Mouse (Mus musculus): ENCODE data around the gene Tecrl. TPM values are rescaled to one million over a fixed set of nuclear protein-coding genes. Genes with fewer than 3 reads are reported as not detected.

Tecrl gene
- not detected in 2 replicates for total RNA-seq (2017)

DNA sequence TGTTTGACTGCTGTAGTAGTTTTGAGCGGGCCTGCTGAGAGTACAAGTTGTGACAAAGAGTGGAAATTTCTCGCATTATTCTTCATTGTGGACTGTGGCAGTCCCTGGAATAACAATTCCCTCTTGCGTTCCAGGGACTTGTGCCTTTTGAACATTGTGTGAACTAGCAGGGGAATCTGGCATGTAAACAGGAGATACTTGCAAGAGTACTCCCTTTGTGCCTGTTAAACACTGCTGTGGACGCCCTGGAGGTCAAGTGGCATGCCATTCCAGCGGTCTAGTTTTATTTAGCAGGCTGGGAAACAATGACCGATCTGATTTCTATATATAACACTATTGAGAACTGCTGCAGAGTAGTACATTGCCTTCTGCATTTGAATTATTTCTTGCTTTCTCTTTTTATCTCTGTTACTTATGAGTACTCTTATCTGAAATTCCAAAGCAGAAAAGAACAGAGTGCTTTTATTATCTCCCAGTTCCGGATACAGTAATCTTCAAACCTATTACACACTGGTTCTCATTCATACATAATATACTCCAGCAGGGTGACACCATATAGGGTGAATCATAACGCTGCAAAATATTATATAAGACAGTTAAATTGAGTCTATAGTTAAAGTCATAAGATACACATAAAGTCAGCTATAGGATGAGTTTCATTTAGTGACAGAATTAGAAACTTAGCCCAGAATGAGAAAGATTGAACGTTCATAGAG, at the start of gene Tecrl:
Gene Tecrl, minus strand, starts transcription at position 350 of the 716 bp plus-strand sequence.
- no peak for ATAC-seq (ENCODE audit: extremely low read depth, insufficient number of reproducible peaks, low FRiP score, poor library complexity, severe bottlenecking)

GRCm38 (mm10) chr5:83385021-83385420, 30.0 kb upstream of the Tecrl start:
- no peak for ATAC-seq (ENCODE audit: extremely low read depth, insufficient number of reproducible peaks, low FRiP score, poor library complexity, severe bottlenecking)

DNA sequence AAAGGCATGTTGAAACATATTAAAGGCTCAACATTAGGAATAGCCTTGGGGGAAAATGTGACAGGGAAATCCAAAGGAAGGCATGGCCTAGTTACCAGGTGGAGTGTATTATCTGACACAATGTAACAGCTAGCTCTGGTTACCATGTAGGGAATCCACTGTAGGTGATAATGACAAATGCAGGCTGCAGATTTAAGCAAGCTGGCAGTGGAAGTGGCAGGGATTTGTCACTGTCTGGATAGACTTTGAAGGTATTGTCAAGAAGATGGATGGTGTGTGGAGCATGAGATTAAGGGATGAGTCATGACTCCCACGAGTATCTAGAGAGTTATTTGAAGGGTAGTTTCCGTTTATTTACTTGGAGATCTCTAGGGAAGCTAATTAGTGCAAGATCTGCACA, 3.4 kb downstream of the Tecrl start:
- ATAC-seq (ENCODE audit: extremely low read depth, insufficient number of reproducible peaks, low FRiP score, poor library complexity, severe bottlenecking): no peak

DNA sequence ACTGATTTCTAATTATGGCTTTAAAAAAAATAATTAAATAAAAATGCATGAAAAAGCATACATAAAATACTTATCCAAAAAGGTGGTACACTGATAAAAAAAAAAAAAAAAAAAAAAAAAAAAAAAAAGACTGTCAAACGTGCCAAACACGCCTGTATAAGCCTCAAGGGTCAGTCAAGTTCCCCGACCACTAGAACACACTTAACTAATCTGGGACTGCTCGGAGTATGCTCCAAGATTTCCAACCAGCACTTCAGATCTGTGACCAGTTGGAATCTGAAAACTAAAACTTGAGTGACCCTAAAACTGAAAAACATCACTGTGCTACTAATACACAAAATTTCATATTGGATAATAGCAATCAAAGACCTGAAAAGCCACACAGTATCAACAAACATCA, 15.9 kb downstream of the Tecrl start:
- ATAC-seq (ENCODE audit: extremely low read depth, insufficient number of reproducible peaks, low FRiP score, poor library complexity, severe bottlenecking): no peak

DNA sequence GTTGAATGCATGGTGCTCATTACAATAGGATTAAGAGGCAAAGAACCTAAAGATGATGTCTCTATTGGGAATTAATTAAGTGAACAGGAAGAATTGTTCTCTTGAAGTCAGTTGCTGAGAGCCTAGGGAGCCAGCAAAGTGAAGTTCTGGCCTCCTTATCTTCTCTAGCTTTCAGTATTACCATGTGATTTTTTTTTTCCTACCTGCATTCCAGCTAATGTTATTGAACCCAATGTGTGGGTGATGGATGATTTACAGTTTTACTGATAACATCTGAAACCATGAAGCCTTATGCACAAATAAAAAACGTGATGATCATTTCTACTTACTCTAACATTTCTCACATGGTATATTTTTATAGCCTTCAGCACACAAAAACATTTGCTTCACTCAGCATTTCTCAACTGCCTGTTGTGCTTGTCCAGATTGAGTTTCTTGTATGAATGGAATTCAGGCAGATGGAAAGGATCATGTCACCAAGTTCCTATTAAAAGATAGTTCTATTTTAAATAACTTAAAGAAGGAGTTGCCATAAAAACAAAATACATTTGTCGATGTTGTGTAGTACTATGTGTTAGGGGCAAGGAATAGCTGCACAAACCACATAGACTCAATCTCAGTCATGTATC, 87.7 kb downstream of the Tecrl start:
- no peak for ATAC-seq (ENCODE audit: extremely low read depth, insufficient number of reproducible peaks, low FRiP score, poor library complexity, severe bottlenecking)

- no peak for ATAC-seq (ENCODE audit: extremely low read depth, insufficient number of reproducible peaks, low FRiP score, poor library complexity, severe bottlenecking)
Measured at GRCm38 (mm10) chr5:83260059-83260458, 94.9 kb downstream of the Tecrl start.

DNA sequence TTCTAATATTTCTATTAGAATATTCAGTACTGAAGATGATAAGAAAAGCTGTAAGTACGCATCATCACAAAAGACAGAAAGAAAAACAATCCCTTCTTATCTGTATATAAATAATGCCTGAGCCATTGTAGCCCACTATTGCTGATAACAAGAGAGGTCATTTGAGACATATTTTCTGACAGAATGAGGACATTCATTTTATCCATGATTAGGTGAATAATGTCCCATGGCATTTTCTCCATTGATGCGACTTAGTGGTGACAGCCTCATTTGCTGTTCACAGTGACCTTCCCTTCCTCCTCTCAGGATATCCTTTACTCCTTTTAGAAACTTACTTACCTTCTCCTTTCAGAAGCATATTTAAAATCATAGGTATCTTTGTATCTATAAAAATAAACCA, 100.9 kb downstream of the Tecrl start:
- ATAC-seq (ENCODE audit: extremely low read depth, insufficient number of reproducible peaks, low FRiP score, poor library complexity, severe bottlenecking): no peak

DNA sequence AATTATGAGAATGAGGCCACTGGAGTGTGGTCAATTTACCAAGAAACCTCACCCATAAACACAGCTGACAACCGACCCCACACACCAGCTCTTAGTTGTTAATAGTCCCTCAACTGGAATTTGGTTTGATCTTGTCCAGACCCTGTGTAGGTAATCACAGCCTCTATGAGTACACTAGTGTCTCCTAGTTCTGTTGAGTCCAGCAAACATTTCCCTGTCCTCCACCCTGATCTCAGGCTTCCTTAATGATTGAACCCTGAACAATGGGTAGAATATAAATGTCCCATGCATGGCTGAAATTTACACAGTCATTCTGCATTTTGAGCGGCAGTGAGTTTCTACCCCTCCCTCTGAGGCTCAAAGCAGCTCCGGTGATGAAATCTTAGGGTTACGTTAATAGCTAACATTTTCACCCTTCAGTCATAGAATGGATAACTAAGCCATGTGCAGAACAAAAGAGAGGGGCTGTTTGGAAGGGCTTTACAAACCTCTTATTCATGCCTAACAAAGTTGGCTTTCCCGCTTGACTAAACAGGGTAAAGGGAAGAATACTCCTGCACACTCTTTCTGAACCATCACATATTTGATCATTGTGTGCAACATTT, 116.0 kb downstream of the Tecrl start:
- ATAC-seq (ENCODE audit: extremely low read depth, insufficient number of reproducible peaks, low FRiP score, poor library complexity, severe bottlenecking): no peak

Measured in neutrophil, adult 5-6 weeks (primary cell).